ENCODE assay signal across 13 mouse cellular contexts in the genomic region with DNA sequence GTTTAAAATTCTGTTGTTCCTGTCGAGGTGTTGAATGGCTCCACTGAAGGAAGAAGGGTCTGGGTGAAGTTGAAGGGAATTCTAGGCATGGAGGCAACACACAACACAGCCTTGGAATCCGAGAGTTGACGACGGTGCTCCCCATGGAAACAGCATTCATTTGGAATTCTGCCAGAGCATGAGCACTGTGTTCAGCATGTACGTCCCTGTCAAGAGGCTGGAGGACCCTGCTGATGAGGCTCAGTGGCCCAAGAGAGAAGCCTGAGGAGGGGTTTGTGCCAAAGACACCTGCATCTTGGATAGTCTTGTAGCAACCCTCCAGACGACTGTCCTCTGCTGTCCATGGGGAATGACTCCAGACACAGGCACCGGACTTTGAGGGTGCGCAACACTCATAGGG. TPM values are rescaled to one million over a fixed set of nuclear protein-coding genes. Genes with fewer than 3 reads are reported as not detected.
DNase-seq lines count a peak whose midpoint lies in the region; ATAC-seq lines count a peak whose summit lies in the region.
"Had no signal": no experiment of that assay in that cellular context is flagged by ENCODE, and none has a peak within 500 bp of the region (broad histone marks: within the 10 kb centered on the region; RNA-seq: fewer than 3 reads in every experiment).

No protein-coding gene starts in this region.

- H3K27me3 ChIP-seq in stomach, embryonic 15.5 days (replicated peaks): no peaks in the 10 kb centered on the region
- H3K27me3 ChIP-seq: heart, embryonic 12.5 days had no signal

- no peak overlapping the region for H3K9ac ChIP-seq in stomach, embryonic 15.5 days
- H3K9ac ChIP-seq: heart, embryonic 12.5 days had no signal

- 49% methylated on average over 8 of the region's 8 CpGs for WGBS in stomach, embryonic 15.5 days

- peak overlapping the region; percentile 45 for H3K4me2 ChIP-seq in stomach, embryonic 15.5 days
- H3K4me2 ChIP-seq: heart, embryonic 12.5 days had no signal

- peaks cover 4% of the 10 kb centered on the region; the same call in 1 of the 2 replicates for H3K4me1 ChIP-seq in stomach, embryonic 15.5 days

- H3K27ac ChIP-seq in stomach, embryonic 15.5 days: no peak overlapping the region

- DNase-seq in cerebellum, postnatal 10 days: peak; percentile 34 to 36
- no peak for DNase-seq in cerebellum, adult 18-20 months
- peak; percentile 20 for DNase-seq in layer of hippocampus, adult 11-12 months (ENCODE audit: low spot score)
- no peak for DNase-seq in layer of hippocampus, adult 9-10 months (ENCODE audit: low spot score)
- DNase-seq in right cerebral cortex, adult 18-20 months: peak; percentile 9
- no peak for DNase-seq in right cerebral cortex, postnatal 4 days
- DNase-seq in spleen, adult 12 weeks (ENCODE audit: low spot score): no peak
- DNase-seq: embryo, embryonic 11 days; kidney, adult 18-20 months; liver; thymus, postnatal 4 days had no signal

- H3K4me3 ChIP-seq in stomach, embryonic 15.5 days (replicated peaks): no peak overlapping the region
- H3K4me3 ChIP-seq: heart, embryonic 12.5 days had no signal

- H3K36me3 ChIP-seq in stomach, embryonic 15.5 days: no peaks in the 10 kb centered on the region
- H3K36me3 ChIP-seq: heart, embryonic 12.5 days had no signal

- no peaks in the 10 kb centered on the region for H3K9me3 ChIP-seq in stomach, embryonic 15.5 days
- H3K9me3 ChIP-seq: heart, embryonic 12.5 days had no signal

- ATAC-seq in stomach, embryonic 15.5 days (ENCODE audit: insufficient read depth, low FRiP score, low read depth): no peak; the same call in 1 of the 2 replicates

RNA-seq across cellular contexts. Expression of gene Atp5j, which starts 40.7 kb away (rescaled TPM):
- 899 and 940 TPM in 2 replicates for polyA plus RNA-seq in stomach, embryonic 15.5 days (2015; fragmentation: Nextera tagmentation; extraction: Ambion mirVana)

RNA-seq across cellular contexts. Expression of gene Gabpa, which starts 41.4 kb away (rescaled TPM):
- polyA plus RNA-seq in stomach, embryonic 15.5 days (2015; fragmentation: Nextera tagmentation; extraction: Ambion mirVana): 28.6 and 31.6 TPM in 2 replicates

Comparison
In these comparisons a context has a peak if more than half of its experiments do, and no peak if none do; other contexts are left out.
1. DNase-seq: peak in cerebellum, postnatal 10 days (2 of 2), layer of hippocampus, adult 11-12 months (single experiment) and right cerebral cortex, adult 18-20 months (single experiment); none in cerebellum, adult 18-20 months (0 of 2), layer of hippocampus, adult 9-10 months (single experiment), right cerebral cortex, postnatal 4 days (single experiment) and spleen, adult 12 weeks (single experiment).